Mouse (Mus musculus): ENCODE results near the gene Thap3. TPM values are rescaled to one million over a fixed set of nuclear protein-coding genes. Genes with fewer than 3 reads are reported as not detected.
A peak's percentile ranks its signal among the peaks of the same experiment; 100 is the strongest.

The Thap3 gene
- total and polyA plus RNA-seq, 3 experiments: 11.0 to 27.6 (median 12.8) TPM

DNA sequence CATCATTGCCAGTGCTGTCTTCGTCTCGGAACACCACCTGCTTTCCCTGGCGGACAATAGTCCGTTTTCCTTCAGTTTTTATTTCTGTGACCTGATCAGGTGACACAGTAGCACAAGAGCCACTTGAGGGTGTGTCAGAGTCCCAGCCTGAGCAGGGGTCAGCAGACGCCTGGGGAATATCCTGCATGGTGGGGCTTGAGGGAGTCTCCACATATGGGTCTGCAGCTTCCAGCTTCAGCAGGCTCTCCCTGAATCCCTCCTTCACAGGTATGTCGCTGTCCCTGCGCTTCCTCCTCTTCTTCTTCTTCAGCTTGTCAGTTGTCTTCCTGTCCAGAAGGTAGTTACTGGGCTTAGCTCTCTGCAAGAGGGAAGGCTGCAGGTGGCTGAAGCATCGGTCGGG, 3.3 kb upstream of the Thap3 start:
- Histone ChIP-seq H3K4me1 (ENCODE audit: control insufficient read depth in 1 of 2, insufficient read depth in 2 of 2) (peaks cover 7 to 21% of the 10 kb centered on the region in 2 experiments), H3K4me3 (replicated peaks in 1 of 3; ENCODE audit: low read depth in 2 of 3, low read length in 2 of 3, poor library complexity in 1 of 3) (no peak overlapping the region), H3K79me2 (replicated peaks; ENCODE audit: control insufficient read depth, extremely low read depth, insufficient read depth, poor library complexity, severe bottlenecking) (peaks cover 11% of the 10 kb centered on the region; the same call in 1 of the 2 replicates), H3K27me3 (replicated peaks) (peaks cover 4% of the 10 kb centered on the region), H3K27ac (ENCODE audit: insufficient read depth, low read depth) (no peak overlapping the region), H3K9ac (ENCODE audit: insufficient read depth, low read depth) (no peak overlapping the region), H3K36me3 (replicated peaks in 1 of 2; ENCODE audit: control insufficient read depth in 1 of 2, insufficient read depth in 1 of 2, low read length in 1 of 2) (peaks cover 22 to 38% of the 10 kb centered on the region in 2 experiments), H3K4me2 (ENCODE audit: insufficient read depth, low read depth, poor library complexity, severe bottlenecking) (no peak overlapping the region), H3K9me3 (replicated peaks; ENCODE audit: low read length) (no peaks in the 10 kb centered on the region)
- in situ Hi-C loops (cut with MboI; ENCODE audit: low pct_ligation_motif_present, low pct_unique_long_range_greater_than_20kb, low sequenced_read_pairs): no loop called here
- DNase-seq (ENCODE audit: extremely low read depth): no peak
- TF ChIP-seq ZC3H11A (IDR thresholded peaks at IDR 0.05; ENCODE audit: low read depth, low read length): no peak
- TF ChIP-seq ELF1 (IDR thresholded peaks at IDR 0.05; ENCODE audit: low read depth, low read length): no peak
- TF ChIP-seq ZMIZ1 (IDR thresholded peaks at IDR 0.05; ENCODE audit: low read depth, low read length): no peak
- TF ChIP-seq USF2 (conservative IDR thresholded peaks at IDR 0.05; ENCODE audit: low read depth, low read length): no peak
- TF ChIP-seq ETS1 (conservative IDR thresholded peaks at IDR 0.05; ENCODE audit: low read depth, low read length): no peak
- no peak for TF ChIP-seq RCOR1 (conservative IDR thresholded peaks at IDR 0.05; ENCODE audit: low read depth, low read length)
- TF ChIP-seq JUN (IDR thresholded peaks at IDR 0.05; ENCODE audit: insufficient read depth, low read depth, low read length): no peak
- TF ChIP-seq MAX (IDR thresholded peaks at IDR 0.05; ENCODE audit: low read length): no peak
- TF ChIP-seq E2F4 (IDR thresholded peaks at IDR 0.05; ENCODE audit: insufficient replicate concordance, low read depth, low read length): no peak
- no peak for TF ChIP-seq HCFC1 (IDR thresholded peaks at IDR 0.05; ENCODE audit: low read depth, low read length)
- no peak for TF ChIP-seq NRF1 (IDR thresholded peaks at IDR 0.05; ENCODE audit: low read depth, low read length)
- dilution Hi-C loops (cut with MboI; ENCODE audit: extremely low pct_ligation_motif_present, extremely low pct_unique_long_range_greater_than_20kb, low sequenced_read_pairs): no loop called here

DNA sequence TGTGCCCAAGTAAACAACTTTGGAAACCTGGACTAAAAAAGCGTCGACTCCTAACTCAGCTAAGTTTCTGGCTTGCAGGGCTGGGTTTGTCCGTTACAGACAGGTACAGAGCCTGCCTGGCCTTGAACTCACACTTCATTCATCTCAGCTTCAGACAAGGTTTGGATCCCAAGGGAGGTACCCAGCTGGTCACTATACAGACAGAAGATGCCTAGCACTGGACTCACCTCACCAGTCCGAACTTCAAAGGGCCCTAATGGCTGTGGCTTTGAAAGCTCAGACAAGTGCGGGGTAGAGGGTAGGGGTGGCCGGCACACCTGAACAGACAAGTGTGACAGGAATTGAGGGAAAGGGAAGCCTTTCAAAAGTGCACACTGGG, 302 bp upstream of the Thap3 start:
- H3K9ac ChIP-seq (ENCODE audit: insufficient read depth, low read depth): no peak overlapping the region
- H3K9me3 ChIP-seq (replicated peaks; ENCODE audit: low read length): no peaks in the 10 kb centered on the region
- H3K4me3 ChIP-seq (replicated peaks in 1 of 3; ENCODE audit: low read depth in 2 of 3, low read length in 2 of 3, poor library complexity in 1 of 3): peak overlapping the region in 2 of 3 experiments; percentile 23 to 90
- TF ChIP-seq ELF1 (IDR thresholded peaks at IDR 0.05; ENCODE audit: low read depth, low read length) (0 out of 2 replicates have a peak, but pooled peaks have one; percentile 2), MXI1 (IDR thresholded peaks at IDR 0.05; ENCODE audit: low read depth, low read length) (no peak)
- no peak overlapping the region for H3K4me2 ChIP-seq (ENCODE audit: insufficient read depth, low read depth, poor library complexity, severe bottlenecking)
- H3K27me3 ChIP-seq (replicated peaks): no peaks in the 10 kb centered on the region
- peaks cover 35 to 60% of the 10 kb centered on the region in 2 experiments for H3K36me3 ChIP-seq (replicated peaks in 1 of 2; ENCODE audit: control insufficient read depth in 1 of 2, insufficient read depth in 1 of 2, low read length in 1 of 2)
- peaks cover 10% of the 10 kb centered on the region for H3K79me2 ChIP-seq (replicated peaks; ENCODE audit: control insufficient read depth, extremely low read depth, insufficient read depth, poor library complexity, severe bottlenecking)
- dilution Hi-C loops (cut with MboI; ENCODE audit: extremely low pct_ligation_motif_present, extremely low pct_unique_long_range_greater_than_20kb, low sequenced_read_pairs) (no loop called here), in situ Hi-C loops (cut with MboI; ENCODE audit: low pct_ligation_motif_present, low pct_unique_long_range_greater_than_20kb, low sequenced_read_pairs) (no loop called here)
- DNase-seq (ENCODE audit: extremely low read depth): no peak
- peaks cover 7 to 26% of the 10 kb centered on the region in 2 experiments; a peak in 3 of 4 replicates for H3K4me1 ChIP-seq (ENCODE audit: control insufficient read depth in 1 of 2, insufficient read depth in 2 of 2)
- H3K27ac ChIP-seq (ENCODE audit: insufficient read depth, low read depth): no peak overlapping the region

DNA sequence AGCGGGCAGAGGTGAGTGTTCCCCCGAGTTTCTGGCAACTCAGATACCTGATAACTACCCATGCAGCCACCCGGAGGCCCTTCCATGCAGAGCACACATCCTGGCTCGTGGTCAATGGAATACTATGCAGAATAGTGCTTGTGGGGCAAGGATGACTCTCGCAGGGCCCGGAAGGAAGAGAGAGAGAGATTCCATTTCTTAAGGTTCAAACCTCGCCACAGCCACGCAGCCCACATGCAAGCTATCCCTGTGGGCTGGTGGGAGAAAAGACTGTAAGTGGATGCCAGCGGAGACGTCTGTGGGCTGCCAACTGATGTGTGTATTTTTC, 819 bp downstream of the Thap3 start:
- Histone ChIP-seq H3K27me3 (replicated peaks) (no peaks in the 10 kb centered on the region), H3K4me1 (ENCODE audit: control insufficient read depth in 1 of 2, insufficient read depth in 2 of 2) (peaks cover 7 to 26% of the 10 kb centered on the region in 2 experiments; a peak in 3 of 4 replicates), H3K9me3 (replicated peaks; ENCODE audit: low read length) (no peaks in the 10 kb centered on the region), H3K9ac (ENCODE audit: insufficient read depth, low read depth) (peak overlapping the region; percentile 47), H3K27ac (ENCODE audit: insufficient read depth, low read depth) (no peak overlapping the region), H3K4me3 (replicated peaks in 1 of 3; ENCODE audit: low read depth in 2 of 3, low read length in 2 of 3, poor library complexity in 1 of 3) (peak overlapping the region; percentile 83 to 90 (median 86)), H3K4me2 (ENCODE audit: insufficient read depth, low read depth, poor library complexity, severe bottlenecking) (peak overlapping the region; percentile 82), H3K79me2 (replicated peaks; ENCODE audit: control insufficient read depth, extremely low read depth, insufficient read depth, poor library complexity, severe bottlenecking) (peaks cover 10% of the 10 kb centered on the region), H3K36me3 (replicated peaks in 1 of 2; ENCODE audit: control insufficient read depth in 1 of 2, insufficient read depth in 1 of 2, low read length in 1 of 2) (peaks cover 45 to 63% of the 10 kb centered on the region in 2 experiments)
- DNase-seq (ENCODE audit: extremely low read depth): no peak
- TF ChIP-seq MEF2A (IDR thresholded peaks at IDR 0.05; ENCODE audit: borderline replicate concordance, low read depth, low read length) (no peak), ETS1 (conservative IDR thresholded peaks at IDR 0.05; ENCODE audit: low read depth, low read length) (no peak), NELFE (IDR thresholded peaks at IDR 0.05; ENCODE audit: low read depth, low read length) (no peak), IRF4 (IDR thresholded peaks at IDR 0.05; ENCODE audit: low read depth, low read length) (no peak), KAT2A (IDR thresholded peaks at IDR 0.05; ENCODE audit: insufficient replicate concordance, low read length) (no peak), BHLHE40 (IDR thresholded peaks at IDR 0.05; ENCODE audit: low read depth, low read length) (no peak), MAFK (IDR thresholded peaks at IDR 0.05; ENCODE audit: insufficient replicate concordance, low read length) (no peak), JUND (conservative IDR thresholded peaks at IDR 0.05; ENCODE audit: low read depth, low read length) (no peak), ELF1 (IDR thresholded peaks at IDR 0.05; ENCODE audit: low read depth, low read length) (no peak), MXI1 (IDR thresholded peaks at IDR 0.05; ENCODE audit: low read depth, low read length) (no peak), UBTF (IDR thresholded peaks at IDR 0.05; ENCODE audit: low read depth, low read length) (no peak)
- in situ Hi-C loops (cut with MboI; ENCODE audit: low pct_ligation_motif_present, low pct_unique_long_range_greater_than_20kb, low sequenced_read_pairs) (no loop called here), dilution Hi-C loops (cut with MboI; ENCODE audit: extremely low pct_ligation_motif_present, extremely low pct_unique_long_range_greater_than_20kb, low sequenced_read_pairs) (no loop called here)

Data from CH12.LX (cell line).